Mouse (Mus musculus): Measurements from ENCODE around the gene Cdk6. TPM values are rescaled to one million over a fixed set of nuclear protein-coding genes. Genes with fewer than 3 reads are reported as not detected.
"Not testable (repeated sequence)": the region's sequence is repeated elsewhere in the genome, so short reads cannot be mapped to it uniquely, and the experiment has no call there.

Cdk6 gene
- total RNA-seq, 1 experiment: 34.1 TPM

GRCm38 (mm10) chr5:3303876-3304275 is 37.4 kb upstream of the Cdk6 start:
- Histone ChIP-seq H3K27ac (ENCODE audit: insufficient read depth, low read depth, low read length, poor library complexity, severe bottlenecking) (no peak overlapping the region), H3K4me3 (ENCODE audit: insufficient read depth in 1 of 2, low read depth in 1 of 2, low read length in 2 of 2, poor library complexity in 1 of 2, severe bottlenecking in 1 of 2) (no peak overlapping the region), H3K4me1 (ENCODE audit: control insufficient read depth in 2 of 2, insufficient read depth in 2 of 2, low read length in 2 of 2, poor library complexity in 1 of 2) (peaks cover 2 to 7% of the 10 kb centered on the region in 2 experiments; a peak in 3 of 4 replicates), H3K9ac (ENCODE audit: insufficient read depth, low read depth, low read length, poor library complexity, severe bottlenecking) (no peak overlapping the region), H3K36me3 (ENCODE audit: control insufficient read depth, insufficient read depth, low read length, poor library complexity, severe bottlenecking) (no peaks in the 10 kb centered on the region), H3K9me3 (ENCODE audit: control insufficient read depth, insufficient read depth, low read depth, low read length) (no peaks in the 10 kb centered on the region)
- in situ Hi-C loops (cut with MboI; ENCODE audit: low sequenced_read_pairs in 2 of 2, unreplicated experiment in 2 of 2): no loop called here
- TF ChIP-seq HCFC1 (IDR thresholded peaks at IDR 0.05; ENCODE audit: borderline replicate concordance, insufficient read depth, low read length): no peak
- no peak for TF ChIP-seq ZC3H11A (IDR thresholded peaks at IDR 0.05; ENCODE audit: borderline replicate concordance, low read depth, low read length)
- TF ChIP-seq MAFK (IDR thresholded peaks at IDR 0.05; ENCODE audit: insufficient read depth, low read depth, low read length): no peak
- no peak for TF ChIP-seq CHD2 (IDR thresholded peaks at IDR 0.05; ENCODE audit: low read depth, low read length)
- TF ChIP-seq ZNF384 (IDR thresholded peaks at IDR 0.05; ENCODE audit: low read depth, low read length): no peak
- no peak for DNase-seq (ENCODE audit: low read depth, low spot score)

GRCm38 (mm10) chr5:3306146-3306545 is 35.1 kb upstream of the Cdk6 start:
- TF ChIP-seq CHD2 (IDR thresholded peaks at IDR 0.05; ENCODE audit: low read depth, low read length) (no peak), HCFC1 (IDR thresholded peaks at IDR 0.05; ENCODE audit: borderline replicate concordance, insufficient read depth, low read length) (no peak), ZNF384 (IDR thresholded peaks at IDR 0.05; ENCODE audit: low read depth, low read length) (no peak), MAFK (IDR thresholded peaks at IDR 0.05; ENCODE audit: insufficient read depth, low read depth, low read length) (no peak), ZC3H11A (IDR thresholded peaks at IDR 0.05; ENCODE audit: borderline replicate concordance, low read depth, low read length) (no peak)
- in situ Hi-C loops (cut with MboI; ENCODE audit: low sequenced_read_pairs in 2 of 2, unreplicated experiment in 2 of 2): no loop called here

DNA sequence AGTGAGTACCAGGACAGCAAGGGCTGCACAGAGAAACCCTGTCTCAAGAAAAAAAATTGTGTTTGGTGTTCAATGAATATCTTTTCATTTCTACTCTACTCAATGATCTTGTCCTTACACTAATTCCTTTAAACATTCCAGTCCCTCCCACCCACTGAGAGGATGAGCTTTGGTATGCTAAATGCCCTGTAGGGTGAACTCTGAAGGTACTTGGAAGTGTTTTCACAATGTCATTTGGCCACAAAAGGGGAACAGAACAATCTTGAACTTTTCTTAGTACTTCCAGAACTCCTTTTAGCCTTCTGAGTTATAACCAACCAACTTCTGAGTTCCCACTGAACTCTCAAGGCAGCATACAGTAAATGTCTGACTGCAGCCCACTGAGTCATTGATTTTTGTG is 32.2 kb upstream of the Cdk6 start:
- in situ Hi-C loops (cut with MboI; ENCODE audit: low sequenced_read_pairs in 2 of 2, unreplicated experiment in 2 of 2): no loop called here
- Histone ChIP-seq H3K4me3 (ENCODE audit: insufficient read depth in 1 of 2, low read depth in 1 of 2, low read length in 2 of 2, poor library complexity in 1 of 2, severe bottlenecking in 1 of 2) (no peak overlapping the region), H3K9ac (ENCODE audit: insufficient read depth, low read depth, low read length, poor library complexity, severe bottlenecking) (no peak overlapping the region), H3K4me1 (ENCODE audit: control insufficient read depth in 2 of 2, insufficient read depth in 2 of 2, low read length in 2 of 2, poor library complexity in 1 of 2) (peaks cover 8 to 12% of the 10 kb centered on the region in 2 experiments; a peak in 3 of 4 replicates), H3K27ac (ENCODE audit: insufficient read depth, low read depth, low read length, poor library complexity, severe bottlenecking) (no peak overlapping the region), H3K9me3 (ENCODE audit: control insufficient read depth, insufficient read depth, low read depth, low read length) (no peaks in the 10 kb centered on the region), H3K36me3 (ENCODE audit: control insufficient read depth, insufficient read depth, low read length, poor library complexity, severe bottlenecking) (no peaks in the 10 kb centered on the region)
- TF ChIP-seq HCFC1 (IDR thresholded peaks at IDR 0.05; ENCODE audit: borderline replicate concordance, insufficient read depth, low read length) (no peak), ZNF384 (IDR thresholded peaks at IDR 0.05; ENCODE audit: low read depth, low read length) (no peak), MAFK (IDR thresholded peaks at IDR 0.05; ENCODE audit: insufficient read depth, low read depth, low read length) (no peak), ZC3H11A (IDR thresholded peaks at IDR 0.05; ENCODE audit: borderline replicate concordance, low read depth, low read length) (no peak), CHD2 (IDR thresholded peaks at IDR 0.05; ENCODE audit: low read depth, low read length) (no peak)
- no peak for DNase-seq (ENCODE audit: low read depth, low spot score)

More at GRCm38 (mm10) chr5:3306146-3306545, 35.1 kb upstream of the Cdk6 start:
- Histone ChIP-seq H3K9me3 (ENCODE audit: control insufficient read depth, insufficient read depth, low read depth, low read length) (no peaks in the 10 kb centered on the region), H3K9ac (ENCODE audit: insufficient read depth, low read depth, low read length, poor library complexity, severe bottlenecking) (no peak overlapping the region), H3K27ac (ENCODE audit: insufficient read depth, low read depth, low read length, poor library complexity, severe bottlenecking) (no peak overlapping the region), H3K36me3 (ENCODE audit: control insufficient read depth, insufficient read depth, low read length, poor library complexity, severe bottlenecking) (no peaks in the 10 kb centered on the region), H3K4me1 (ENCODE audit: control insufficient read depth in 2 of 2, insufficient read depth in 2 of 2, low read length in 2 of 2, poor library complexity in 1 of 2) (peaks cover 8 to 12% of the 10 kb centered on the region in 2 experiments; a peak in 3 of 4 replicates), H3K4me3 (ENCODE audit: insufficient read depth in 1 of 2, low read depth in 1 of 2, low read length in 2 of 2, poor library complexity in 1 of 2, severe bottlenecking in 1 of 2) (no peak overlapping the region)
- no peak for DNase-seq (ENCODE audit: low read depth, low spot score)

DNA sequence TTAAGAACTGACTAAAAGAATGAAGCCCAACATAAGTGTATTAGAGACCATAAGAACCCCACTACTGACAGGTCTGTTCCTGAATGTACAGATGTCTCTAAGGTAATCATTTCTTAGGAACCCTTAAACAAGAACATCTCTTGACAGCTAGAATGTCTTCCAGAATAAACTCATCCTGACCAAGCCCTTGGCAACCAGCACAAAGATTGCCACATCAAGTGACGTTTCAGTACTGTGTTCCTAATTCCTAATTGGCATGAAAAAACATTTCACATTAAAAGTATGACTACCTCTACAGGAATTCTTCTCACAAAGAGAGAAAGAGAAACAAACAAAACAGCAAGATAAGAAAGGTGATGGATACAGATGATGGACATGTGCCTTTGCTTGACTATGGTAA is 31.7 kb upstream of the Cdk6 start:
- no peak for TF ChIP-seq HCFC1 (IDR thresholded peaks at IDR 0.05; ENCODE audit: borderline replicate concordance, insufficient read depth, low read length)
- no peak for TF ChIP-seq ZC3H11A (IDR thresholded peaks at IDR 0.05; ENCODE audit: borderline replicate concordance, low read depth, low read length)
- no peak for TF ChIP-seq CHD2 (IDR thresholded peaks at IDR 0.05; ENCODE audit: low read depth, low read length)
- no peak for TF ChIP-seq ZNF384 (IDR thresholded peaks at IDR 0.05; ENCODE audit: low read depth, low read length)
- no peak for TF ChIP-seq MAFK (IDR thresholded peaks at IDR 0.05; ENCODE audit: insufficient read depth, low read depth, low read length)
- Histone ChIP-seq H3K36me3 (ENCODE audit: control insufficient read depth, insufficient read depth, low read length, poor library complexity, severe bottlenecking) (no peaks in the 10 kb centered on the region), H3K9ac (ENCODE audit: insufficient read depth, low read depth, low read length, poor library complexity, severe bottlenecking) (no peak overlapping the region), H3K9me3 (ENCODE audit: control insufficient read depth, insufficient read depth, low read depth, low read length) (no peaks in the 10 kb centered on the region), H3K4me3 (ENCODE audit: insufficient read depth in 1 of 2, low read depth in 1 of 2, low read length in 2 of 2, poor library complexity in 1 of 2, severe bottlenecking in 1 of 2) (no peak overlapping the region), H3K4me1 (ENCODE audit: control insufficient read depth in 2 of 2, insufficient read depth in 2 of 2, low read length in 2 of 2, poor library complexity in 1 of 2) (peaks cover 8 to 12% of the 10 kb centered on the region in 2 experiments; a peak in 3 of 4 replicates), H3K27ac (ENCODE audit: insufficient read depth, low read depth, low read length, poor library complexity, severe bottlenecking) (no peak overlapping the region)
- in situ Hi-C loops (cut with MboI; ENCODE audit: low sequenced_read_pairs in 2 of 2, unreplicated experiment in 2 of 2): no loop called here
- no peak for DNase-seq (ENCODE audit: low read depth, low spot score)

- DNase-seq (ENCODE audit: low read depth, low spot score); H3K36me3 ChIP-seq (ENCODE audit: control insufficient read depth, insufficient read depth, low read length, poor library complexity, severe bottlenecking); H3K9me3 ChIP-seq (ENCODE audit: control insufficient read depth, insufficient read depth, low read depth, low read length); H3K27ac ChIP-seq (ENCODE audit: insufficient read depth, low read depth, low read length, poor library complexity, severe bottlenecking); in situ Hi-C loops (cut with MboI; ENCODE audit: low sequenced_read_pairs in 2 of 2, unreplicated experiment in 2 of 2); H3K9ac ChIP-seq (ENCODE audit: insufficient read depth, low read depth, low read length, poor library complexity, severe bottlenecking); H3K4me3 ChIP-seq (ENCODE audit: insufficient read depth in 1 of 2, low read depth in 1 of 2, low read length in 2 of 2, poor library complexity in 1 of 2, severe bottlenecking in 1 of 2): not testable (repeated sequence)
- H3K4me1 ChIP-seq (ENCODE audit: control insufficient read depth in 2 of 2, insufficient read depth in 2 of 2, low read length in 2 of 2, poor library complexity in 1 of 2): peaks cover 8 to 10% of the 10 kb centered on the region in 2 experiments; a peak in 3 of 4 replicates
These were observed 30.1 kb upstream of the Cdk6 start for GRCm38 (mm10) chr5:3311156-3311555.

GRCm38 (mm10) chr5:3317724-3318123 is 23.6 kb upstream of the Cdk6 start:
- H3K27ac ChIP-seq (ENCODE audit: insufficient read depth, low read depth, low read length, poor library complexity, severe bottlenecking); H3K36me3 ChIP-seq (ENCODE audit: control insufficient read depth, insufficient read depth, low read length, poor library complexity, severe bottlenecking); in situ Hi-C loops (cut with MboI; ENCODE audit: low sequenced_read_pairs in 2 of 2, unreplicated experiment in 2 of 2); H3K4me1 ChIP-seq (ENCODE audit: control insufficient read depth in 2 of 2, insufficient read depth in 2 of 2, low read length in 2 of 2, poor library complexity in 1 of 2); H3K9me3 ChIP-seq (ENCODE audit: control insufficient read depth, insufficient read depth, low read depth, low read length); DNase-seq (ENCODE audit: low read depth, low spot score); H3K9ac ChIP-seq (ENCODE audit: insufficient read depth, low read depth, low read length, poor library complexity, severe bottlenecking); H3K4me3 ChIP-seq (ENCODE audit: insufficient read depth in 1 of 2, low read depth in 1 of 2, low read length in 2 of 2, poor library complexity in 1 of 2, severe bottlenecking in 1 of 2): not testable (repeated sequence)
